Mouse (Mus musculus) cerebellum, postnatal 36 days (tissue): ENCODE data around the gene Krt83.

Source experiments
- DNase-seq, 2 experiments: peaks; one replicate each; pipeline ENCODE4 v3.0.0; 2021 to 2022; ENCODE audit warnings: mixed read lengths in 2 of 2

Krt83 gene

DNA sequence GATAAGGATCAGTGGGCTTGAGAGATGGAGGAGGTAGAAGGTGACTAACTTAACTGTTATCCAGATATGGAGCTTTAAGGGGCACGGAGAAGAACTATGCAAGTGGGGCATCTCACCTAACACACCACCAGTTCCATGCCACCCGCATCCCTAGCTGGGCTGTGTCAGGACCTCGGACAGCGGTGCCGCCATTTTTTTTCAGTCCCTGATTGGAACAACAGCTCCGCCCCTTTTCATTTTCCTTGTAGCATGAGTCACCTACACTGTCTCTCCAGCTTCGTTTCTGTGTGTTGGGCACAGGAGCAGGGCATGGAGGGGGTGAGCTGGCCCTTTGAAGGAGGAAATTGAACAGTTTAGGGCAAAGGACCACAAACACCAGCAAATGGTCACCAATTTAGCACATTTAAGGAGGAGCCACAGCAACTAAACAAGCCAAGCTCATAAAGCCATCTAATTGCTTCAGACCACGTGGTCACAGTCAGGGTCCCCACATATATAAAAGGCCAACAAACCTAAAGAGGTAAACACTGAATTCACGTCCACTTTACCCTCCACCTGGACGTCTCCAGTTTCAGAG is 18.3 kb downstream of the Krt83 start, which contains the start of gene Krt86:
Gene Krt86 (plus strand): TSS at position 527 of the 577 bp plus-strand sequence.
- DNase-seq = no peak

DNA sequence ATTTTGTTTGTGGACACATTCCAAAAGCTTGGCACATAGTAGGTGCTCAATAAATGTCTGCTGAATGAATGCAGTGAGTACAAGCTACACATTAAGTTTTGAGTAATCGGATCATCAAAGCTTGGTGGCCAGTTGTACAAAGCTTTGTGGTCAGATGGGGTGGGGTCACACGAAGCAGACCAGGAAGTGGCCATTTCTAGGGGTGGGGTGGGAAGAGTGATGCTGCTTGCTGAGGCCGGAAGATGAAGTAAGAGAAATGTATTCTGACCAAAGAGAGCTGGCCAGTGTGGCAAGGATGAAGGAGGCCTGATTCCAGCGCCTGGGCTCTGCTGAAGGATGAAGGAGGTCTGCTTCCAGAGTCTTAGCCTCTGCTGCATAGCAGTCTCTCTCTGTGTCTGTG is 22.2 kb downstream of the Krt83 start:
- no peak for DNase-seq

DNA sequence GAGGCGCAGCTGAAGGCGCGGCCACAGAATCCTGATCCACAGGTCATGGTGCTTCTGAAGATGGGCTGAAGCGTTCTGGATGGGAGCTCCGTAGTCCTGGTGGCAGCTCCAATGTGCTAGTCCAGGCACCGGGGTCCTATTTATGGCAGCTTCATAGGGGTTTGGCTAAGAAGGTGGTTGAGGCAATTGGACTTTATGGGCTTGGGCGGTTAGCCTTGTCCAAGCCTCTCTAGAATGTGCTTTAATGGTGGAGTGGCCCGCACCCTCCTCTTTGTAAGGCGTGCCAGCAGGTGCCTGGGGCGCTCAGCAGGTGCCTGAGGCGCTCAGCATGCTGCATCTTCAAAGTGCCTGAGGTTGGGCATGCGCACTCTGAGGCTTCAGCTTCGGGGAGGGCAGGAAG is 27.7 kb downstream of the Krt83 start, which contains the start of gene Krt81:
Gene Krt81 (minus strand): TSS at position 101 of the 400 bp plus-strand sequence.
- DNase-seq = no peak

DNA sequence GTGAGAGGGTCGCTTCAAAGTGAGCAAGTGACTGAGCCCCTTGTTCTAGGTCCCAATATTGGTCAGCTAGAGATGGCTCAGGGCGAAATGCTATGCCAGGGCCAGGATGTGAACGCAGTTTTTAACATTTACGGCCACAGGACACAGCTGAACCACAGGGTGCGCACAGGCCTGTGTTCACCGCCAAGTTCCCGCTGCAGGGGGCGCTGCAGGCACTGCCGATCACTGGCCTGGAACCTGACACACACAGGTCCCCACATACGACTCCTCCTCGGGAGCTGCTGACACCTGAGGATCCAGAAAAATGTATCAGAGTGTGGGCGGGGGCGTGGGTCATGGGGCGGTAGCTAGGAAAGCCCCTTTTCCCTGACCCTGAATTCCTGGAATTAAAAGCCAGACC is 32.0 kb downstream of the Krt83 start:
- DNase-seq = peak in 1 of 2 experiments; percentile 13

DNA sequence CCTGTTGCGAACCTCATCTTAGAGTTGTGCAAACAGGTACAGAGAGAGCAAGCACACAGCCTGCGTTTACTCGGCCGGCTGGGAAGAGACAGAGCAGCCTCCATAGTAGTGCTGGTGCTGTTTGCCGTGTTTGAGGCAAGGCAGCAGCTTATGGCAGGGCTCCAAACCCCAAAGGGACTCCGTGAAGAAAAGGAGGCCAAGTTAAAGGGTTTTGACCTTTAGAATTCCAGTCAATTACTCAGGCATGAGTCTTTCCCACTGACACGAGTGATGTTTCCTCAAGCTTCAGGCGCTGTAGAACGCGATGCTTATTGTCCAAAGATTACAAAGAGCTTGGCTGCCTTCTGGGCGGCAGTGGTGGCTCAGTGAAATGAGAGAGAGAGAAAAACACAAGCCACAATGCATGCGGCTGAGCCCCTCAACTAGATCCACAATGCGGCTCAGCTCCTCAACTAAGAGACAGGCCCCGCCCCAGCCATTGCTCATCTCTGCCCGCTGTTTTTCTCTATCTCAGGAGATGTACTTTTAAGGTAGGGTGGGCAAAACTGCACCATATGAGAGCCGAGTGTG is 32.9 kb downstream of the Krt83 start:
- no peak for DNase-seq

DNA sequence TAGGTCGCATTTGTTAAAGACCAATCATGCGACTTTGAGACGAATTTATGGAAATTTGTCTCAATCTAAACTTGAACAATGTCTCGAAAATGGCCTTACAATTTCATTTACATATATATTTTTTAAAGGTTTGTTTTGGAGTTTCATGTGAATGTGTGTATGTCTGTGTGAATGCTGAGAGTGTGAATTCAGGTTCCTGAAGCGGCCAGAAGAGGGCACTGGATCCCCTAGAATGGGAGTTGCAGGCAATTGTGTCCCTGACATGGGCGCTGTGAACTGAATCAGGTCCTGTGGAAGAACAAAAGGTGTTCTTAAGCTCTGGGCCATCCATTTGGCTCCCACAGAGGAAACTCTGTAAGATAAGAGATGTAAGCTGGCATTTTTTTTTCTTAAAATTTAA is 35.4 kb downstream of the Krt83 start:
- DNase-seq = no peak

DNA sequence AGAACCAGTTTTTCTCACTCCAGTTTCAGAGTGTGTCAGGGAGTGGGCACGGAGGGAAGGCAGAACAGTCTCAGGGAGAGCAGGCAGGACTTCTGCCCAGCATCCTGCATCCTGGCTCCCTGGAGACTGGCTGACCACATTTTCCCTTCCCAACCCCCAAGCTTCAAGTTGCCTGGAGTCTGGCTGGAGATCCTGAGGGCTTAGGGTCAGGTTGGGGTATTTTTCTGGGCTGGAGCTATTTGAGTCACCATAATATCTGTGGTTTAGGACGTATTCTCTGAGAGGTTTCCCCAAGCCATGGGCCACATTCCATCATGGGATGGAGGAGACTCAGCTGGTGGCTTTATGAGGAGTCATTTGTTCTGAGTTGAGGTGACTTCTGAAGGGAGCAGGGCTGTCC is 36.0 kb downstream of the Krt83 start:
- DNase-seq = no peak

DNA sequence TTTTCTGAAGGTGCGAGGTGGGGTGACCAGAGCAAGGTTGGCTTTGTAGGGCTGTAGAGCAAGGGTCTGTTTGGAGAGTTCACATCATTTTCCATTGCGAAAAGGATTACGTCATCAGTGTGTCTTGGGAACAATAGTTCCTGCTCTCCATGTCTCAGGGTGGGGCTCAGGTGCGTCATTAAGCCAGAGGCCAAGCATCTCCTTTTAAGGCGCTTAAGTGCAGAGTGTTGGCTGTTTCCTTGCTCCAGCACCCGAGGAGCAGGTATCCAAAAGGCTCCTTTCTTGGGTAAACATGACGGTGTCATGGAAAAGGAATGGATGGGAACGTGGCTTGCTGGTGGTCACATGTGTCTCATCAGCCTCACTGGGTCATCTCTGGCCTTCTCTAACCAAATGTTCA is 36.5 kb downstream of the Krt83 start:
- no peak for DNase-seq

DNA sequence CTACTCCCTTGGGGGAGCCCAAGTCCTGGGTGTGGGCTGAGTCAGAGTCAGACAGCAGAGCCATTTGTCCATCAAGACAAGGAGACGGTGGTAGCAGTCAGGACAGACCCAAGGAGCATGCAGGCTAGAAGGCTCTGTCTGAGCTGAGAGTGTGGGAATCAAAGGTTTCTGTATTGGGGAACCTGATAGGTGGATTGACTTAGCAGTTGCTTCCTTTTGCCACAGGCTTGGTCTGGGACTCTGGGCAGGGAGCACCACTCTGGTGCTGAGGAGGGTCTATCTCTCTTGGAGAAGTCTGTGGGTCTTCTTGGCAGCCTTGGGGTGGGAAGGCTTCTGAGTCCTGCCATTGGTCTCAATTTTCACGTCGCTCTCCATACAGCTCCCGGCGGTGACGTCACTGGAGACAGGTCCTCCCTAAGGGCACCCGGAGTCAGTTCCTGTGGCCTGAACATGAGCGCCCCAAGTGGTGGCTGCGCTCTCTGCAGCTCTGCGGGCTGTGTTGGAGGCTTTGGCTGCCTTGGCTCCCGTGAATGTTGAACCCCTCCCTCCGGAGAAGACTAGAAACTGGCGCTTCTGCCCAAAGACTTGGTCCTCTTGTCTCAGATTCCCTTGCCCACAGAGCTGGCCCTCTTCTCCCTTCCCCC is 38.1 kb downstream of the Krt83 start:
- DNase-seq = peak; percentile 85 to 86

DNA sequence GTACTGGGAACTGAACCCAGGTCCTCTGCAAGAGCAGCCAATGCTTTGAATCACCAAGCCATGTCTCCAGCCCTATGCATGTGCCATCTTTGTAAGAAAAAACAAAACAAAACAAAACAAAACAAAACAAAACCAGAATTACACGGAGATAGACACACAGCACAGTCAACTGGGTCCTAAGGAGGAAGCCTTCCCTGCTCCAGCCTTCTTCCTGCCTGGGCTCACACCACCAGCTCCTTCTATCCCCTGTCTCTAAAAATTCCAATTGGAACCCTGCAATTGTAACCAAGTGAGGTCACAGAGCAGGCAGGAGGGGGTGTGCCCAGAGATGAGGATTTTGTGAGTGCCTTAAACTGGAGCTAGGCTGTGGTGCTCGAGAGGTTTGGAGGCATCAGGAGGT is 43.9 kb downstream of the Krt83 start, which contains the start of gene Krt88:
Gene Krt88 (plus strand): TSS at position 301 of the 400 bp plus-strand sequence.
- no peak for DNase-seq

DNA sequence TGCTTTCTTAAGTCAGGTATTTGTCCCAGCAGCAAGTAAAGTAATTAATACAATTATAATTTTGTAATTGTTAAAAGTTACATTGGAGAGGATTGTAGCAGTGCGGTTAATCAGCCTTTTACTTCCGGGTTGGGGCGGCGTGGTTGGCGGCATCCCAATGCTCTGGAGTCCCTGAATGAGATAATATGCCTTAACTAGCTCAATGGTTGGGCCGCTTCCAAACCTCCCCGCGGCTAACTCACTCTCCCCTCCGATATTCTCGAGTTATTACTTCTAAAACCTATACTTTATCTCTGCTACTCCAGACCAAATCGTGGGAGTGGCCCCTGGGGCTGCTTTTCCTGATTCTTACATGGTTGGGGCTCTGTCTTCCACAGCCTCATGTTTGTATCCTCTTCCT is 44.7 kb downstream of the Krt83 start:
- DNase-seq = no peak

DNA sequence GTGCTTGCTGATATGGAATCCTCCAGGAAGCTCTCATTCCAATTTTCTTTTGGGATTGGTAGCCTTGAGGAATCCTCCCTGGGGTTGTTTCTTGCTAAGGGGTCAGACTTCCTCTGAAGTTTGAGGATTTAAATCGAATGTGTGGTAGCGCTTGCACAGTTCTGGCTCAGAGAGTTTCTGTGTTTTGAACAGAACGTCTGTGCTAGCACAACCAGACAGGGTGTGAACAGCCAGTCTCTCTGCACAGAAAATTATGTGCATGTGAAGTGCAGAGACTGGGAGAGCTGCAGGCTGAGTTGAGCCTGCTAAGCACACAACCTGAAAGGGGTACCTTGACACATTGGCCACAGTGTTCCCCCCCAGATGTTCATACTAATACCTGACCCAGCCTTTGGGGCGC is 50.5 kb downstream of the Krt83 start:
- no peak for DNase-seq

DNA sequence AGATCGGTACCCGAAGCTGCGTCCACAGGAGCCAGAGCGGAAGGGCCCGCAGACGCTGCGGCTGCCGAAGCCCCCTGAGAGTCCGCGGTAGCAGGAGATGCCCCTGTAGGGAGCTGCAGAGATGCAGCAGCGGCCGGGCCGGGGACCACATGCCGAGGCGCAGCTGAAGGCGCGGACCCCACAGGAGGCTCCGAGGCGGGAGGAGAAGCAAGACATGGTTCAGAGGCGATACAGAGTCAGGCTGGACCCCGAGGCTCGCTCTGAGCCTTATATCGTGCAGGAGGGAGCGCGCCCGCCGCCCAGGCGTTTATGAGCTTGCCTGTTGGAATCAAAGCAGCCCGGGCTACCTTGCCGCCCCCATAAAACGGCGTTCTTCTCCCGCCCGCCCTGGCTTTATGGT is 52.8 kb downstream of the Krt83 start, which contains the start of gene Krt87:
Gene Krt87 (minus strand): TSS at position 250 of the 400 bp plus-strand sequence.
- DNase-seq = no peak

DNA sequence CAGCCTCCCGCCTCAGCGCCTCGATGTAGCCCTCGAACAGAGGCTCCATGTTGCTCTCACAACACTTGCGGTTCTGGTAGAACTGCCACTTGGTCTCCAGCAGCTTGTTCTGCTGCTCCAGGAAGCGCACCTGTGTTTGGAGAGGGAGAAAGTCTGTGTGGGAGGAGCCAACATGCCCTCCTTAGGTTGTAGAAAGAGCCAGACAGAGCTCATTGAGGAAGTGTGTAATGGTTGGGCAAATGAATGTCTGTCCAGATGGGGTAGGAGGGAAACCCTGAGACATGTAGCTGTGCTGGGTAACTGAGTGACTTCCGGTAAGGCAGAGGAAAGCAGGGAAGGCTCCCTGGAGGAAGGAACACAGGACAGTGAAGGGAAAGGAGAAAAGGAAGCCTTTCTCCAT is 54.7 kb downstream of the Krt83 start:
- no peak for DNase-seq
